Mouse (Mus musculus) limb, embryonic 13.5 days (tissue): Measurements from ENCODE around the gene Slc22a16. TPM values are rescaled to one million over a fixed set of nuclear protein-coding genes. Genes with fewer than 3 reads are reported as not detected.

ENCODE experiments used
- ATAC-seq: fragments of 200-750 bp; cut with Nextera tagmentation; 2 replicates; pipeline ENCODE4 v1.8.0; 2017; ENCODE audit warnings: low read depth, moderate number of reproducible peaks, moderate TSS enrichment; ENCODE audit not compliant: low FRiP score
- H3K27ac ChIP-seq: fragments of 300-500 bp; sonication (generic); 2 replicates; pipeline ENCODE4 v1.5.1; 2015; ENCODE audit warnings: inconsistent platforms, mild to moderate bottlenecking, moderate library complexity
- H3K27me3 ChIP-seq: fragments of 300-500 bp; sonication (generic); 2 replicates; pipeline ENCODE4 v1.6.1; 2015; ENCODE audit warnings: mild to moderate bottlenecking, inconsistent platforms
- H3K36me3 ChIP-seq: fragments of 300-500 bp; sonication (generic); 2 replicates; pipeline ENCODE4 v1.6.1; 2015; ENCODE audit warnings: inconsistent platforms, mild to moderate bottlenecking, moderate library complexity
- H3K4me1 ChIP-seq: fragments of 300-500 bp; sonication (generic); 2 replicates; pipeline ENCODE4 v1.6.1; 2015; ENCODE audit warnings: inconsistent platforms
- H3K4me2 ChIP-seq: fragments of 300-500 bp; sonication (generic); replicated peaks from 2 replicates; pipeline ENCODE4 v1.6.1; 2015; ENCODE audit warnings: inconsistent platforms, mild to moderate bottlenecking, moderate library complexity
- H3K4me3 ChIP-seq: fragments of 300-500 bp; sonication (generic); 2 replicates; pipeline ENCODE4 v1.5.1; 2015; ENCODE audit warnings: moderate library complexity, mild to moderate bottlenecking, inconsistent platforms
- H3K9ac ChIP-seq: fragments of 300-500 bp; sonication (generic); 2 replicates; pipeline ENCODE4 v1.6.1; 2015; ENCODE audit warnings: mild to moderate bottlenecking, inconsistent platforms
- H3K9me3 ChIP-seq: fragments of 300-500 bp; sonication (generic); 2 replicates; pipeline ENCODE4 v1.6.1; 2016; ENCODE audit warnings: inconsistent platforms
- WGBS: fragments of 180-500 bp; shearing (Covaris S2); methylation state at CpG from one replicate; pipeline ENCODE4 v1.1.7; 2015; 5-methylcytosine and 5-hydroxymethylcytosine counted together
- polyA plus RNA-seq: library from polyadenylated mRNA; unstranded; fragments of >200 nt; fragmentation: Nextera tagmentation; extraction: Ambion mirVana; gene quantifications from 2 replicates; pipeline ENCODE4 v1.2.1, GENCODE M21; 2015

Gene Slc22a16
- polyA plus RNA-seq, 1 experiment from 2014 or later = not detected

- no peaks in the 10 kb centered on the region for H3K36me3 ChIP-seq
- 67% methylated on average over 1 of the region's 1 CpGs for WGBS
Measured at GRCm38 (mm10) chr10:40645346-40645745, 75.2 kb downstream of the Slc22a16 start.

GRCm38 (mm10) chr10:40648776-40649175, 78.6 kb downstream of the Slc22a16 start:
- Histone ChIP-seq H3K4me2 (no peak overlapping the region), H3K36me3 (no peaks in the 10 kb centered on the region), H3K4me1 (0 out of 2 replicates have a peak, but pooled peaks cover 6% of the 10 kb centered on the region), H3K27ac (no peak overlapping the region), H3K4me3 (no peak overlapping the region), H3K9me3 (0 out of 2 replicates have a peak, but pooled peaks cover 3% of the 10 kb centered on the region), H3K27me3 (no peaks in the 10 kb centered on the region), H3K9ac (no peak overlapping the region)
- no peak for ATAC-seq
- WGBS = 86% methylated on average over 12 of the region's 12 CpGs

More at GRCm38 (mm10) chr10:40645346-40645745, 75.2 kb downstream of the Slc22a16 start:
- H3K9me3 ChIP-seq = 0 out of 2 replicates have a peak, but pooled peaks cover 3% of the 10 kb centered on the region
- H3K4me1 ChIP-seq = 0 out of 2 replicates have a peak, but pooled peaks cover 6% of the 10 kb centered on the region
- no peaks in the 10 kb centered on the region for H3K27me3 ChIP-seq
- no peak overlapping the region for H3K4me3 ChIP-seq
- no peak overlapping the region for H3K4me2 ChIP-seq
- H3K9ac ChIP-seq = no peak overlapping the region
- no peak overlapping the region for H3K27ac ChIP-seq
- ATAC-seq = no peak

DNA sequence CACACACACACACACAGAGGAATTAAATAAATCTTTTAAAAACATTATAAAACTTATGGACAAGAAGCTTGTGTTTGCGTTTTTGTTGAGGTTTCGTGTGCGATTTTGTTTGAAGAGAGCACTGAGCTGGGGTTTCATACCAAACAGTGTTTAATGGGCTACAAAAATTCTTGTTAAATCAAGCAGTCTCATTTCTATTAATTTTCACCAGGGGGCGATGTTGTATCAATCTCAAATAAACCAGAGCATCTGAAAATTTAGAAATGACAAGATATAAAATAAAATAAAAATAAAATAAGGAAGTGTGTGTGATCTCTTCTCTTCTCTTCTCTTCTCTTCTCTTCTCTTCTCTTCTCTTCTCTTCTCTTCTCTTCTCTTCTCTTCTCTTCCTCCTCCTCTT, 79.5 kb downstream of the Slc22a16 start:
- WGBS = 21% methylated on average over 4 of the region's 4 CpGs
- ATAC-seq = no peak
- H3K36me3 ChIP-seq = no peaks in the 10 kb centered on the region
- no peaks in the 10 kb centered on the region for H3K27me3 ChIP-seq
- H3K27ac ChIP-seq = no peak overlapping the region
- no peak overlapping the region for H3K4me2 ChIP-seq
- no peaks in the 10 kb centered on the region for H3K4me1 ChIP-seq
- H3K4me3 ChIP-seq = no peak overlapping the region
- 0 out of 2 replicates have a peak, but pooled peaks cover 3% of the 10 kb centered on the region for H3K9me3 ChIP-seq
- H3K9ac ChIP-seq = no peak overlapping the region

- Histone ChIP-seq H3K9me3 (no peaks in the 10 kb centered on the region), H3K27me3 (no peaks in the 10 kb centered on the region), H3K4me1 (no peaks in the 10 kb centered on the region), H3K9ac (no peak overlapping the region), H3K4me3 (no peak overlapping the region), H3K36me3 (no peaks in the 10 kb centered on the region), H3K4me2 (no peak overlapping the region), H3K27ac (no peak overlapping the region)
- WGBS = 76% methylated on average over 2 of the region's 2 CpGs
- ATAC-seq = no peak
Measured at GRCm38 (mm10) chr10:40651676-40652075, 81.5 kb downstream of the Slc22a16 start.

Other genes starting within 250 kb of the Slc22a16 start
- gene Cdk19, start 230.8 kb upstream of the Slc22a16 start, polyA plus RNA-seq = 12.2 and 12.3 TPM in 2 replicates
- 0.13 and 0.31 TPM in 2 replicates for gene Ddo, start 59.7 kb downstream of the Slc22a16 start, polyA plus RNA-seq
- gene Mettl24, start 112.9 kb downstream of the Slc22a16 start, polyA plus RNA-seq = 1.3 and 1.6 TPM in 2 replicates